In genomic region chr11:57790866-57791535, GRCm38 (mm10) we compare ENCODE assay signal across 14 mouse cellular contexts. TPM values are rescaled to one million over a fixed set of nuclear protein-coding genes. Genes with fewer than 3 reads are reported as not detected.
DNase-seq lines count a peak whose midpoint lies in the region; ATAC-seq and TF ChIP-seq lines count a peak whose summit lies in the region.
"Had no signal": no experiment of that assay in that cellular context is flagged by ENCODE, and none has a peak within 500 bp of the region (broad histone marks: within the 10 kb centered on the region; RNA-seq: fewer than 3 reads in every experiment).

No protein-coding gene starts in this region.

- H3K4me3 ChIP-seq in liver, embryonic 14.5 days (ENCODE audit: insufficient read depth in 1 of 2, low read depth in 2 of 2, low read length in 2 of 2): no peak overlapping the region
- H3K4me3 ChIP-seq in forebrain, postnatal 0 days (ENCODE audit: low read depth, low read length): no peak overlapping the region
- H3K4me3 ChIP-seq: hindbrain, embryonic 10.5 days; limb, embryonic 13.5 days; neural tube, embryonic 13.5 days had no signal

- H3K36me3 ChIP-seq in liver, embryonic 14.5 days (replicated peaks; ENCODE audit: control insufficient read depth, insufficient read depth, low read depth): no peaks in the 10 kb centered on the region
- no peaks in the 10 kb centered on the region for H3K36me3 ChIP-seq in forebrain, postnatal 0 days (ENCODE audit: insufficient read depth)
- H3K36me3 ChIP-seq: neural tube, embryonic 13.5 days had no signal

- H3K4me2 ChIP-seq in liver, embryonic 14.5 days (ENCODE audit: low read depth): 0 out of 2 replicates have a peak overlapping the region, but pooled peaks have one; percentile 24
- H3K4me2 ChIP-seq in forebrain, postnatal 0 days (ENCODE audit: low read depth): no peak overlapping the region
- H3K4me2 ChIP-seq: limb, embryonic 13.5 days; neural tube, embryonic 13.5 days had no signal

- no peaks in the 10 kb centered on the region for H3K9me3 ChIP-seq in liver, embryonic 14.5 days (ENCODE audit: control insufficient read depth, low read length)
- no peaks in the 10 kb centered on the region for H3K9me3 ChIP-seq in forebrain, postnatal 0 days (ENCODE audit: low read length)
- H3K9me3 ChIP-seq: hindbrain, embryonic 10.5 days; limb, embryonic 13.5 days; neural tube, embryonic 13.5 days had no signal

- no peaks in the 10 kb centered on the region for H3K4me1 ChIP-seq in liver, embryonic 14.5 days (replicated peaks; ENCODE audit: control insufficient read depth in 2 of 2, insufficient read depth in 2 of 2, low read length in 1 of 2)
- peaks cover 8% of the 10 kb centered on the region; the same call in 1 of the 2 replicates for H3K4me1 ChIP-seq in forebrain, postnatal 0 days (ENCODE audit: insufficient read depth)

- no peak for TF ChIP-seq CTCF in liver, embryonic 14.5 days (IDR thresholded peaks at IDR 0.05; ENCODE audit: low read depth)
- no peak for TF ChIP-seq CTCF in forebrain, postnatal 0 days (IDR thresholded peaks at IDR 0.05; ENCODE audit: low read depth)

- no peak overlapping the region for H3K27ac ChIP-seq in liver, embryonic 14.5 days
- H3K27ac ChIP-seq in forebrain, postnatal 0 days (ENCODE audit: low read depth, low read length): no peak overlapping the region
- H3K27ac ChIP-seq: hindbrain, embryonic 10.5 days; kidney, postnatal 0 days; limb, embryonic 13.5 days; neural tube, embryonic 13.5 days had no signal

- H3K27me3 ChIP-seq in liver, embryonic 14.5 days (ENCODE audit: control insufficient read depth, insufficient read depth, low read length): no peaks in the 10 kb centered on the region
- no peaks in the 10 kb centered on the region for H3K27me3 ChIP-seq in forebrain, postnatal 0 days (ENCODE audit: insufficient read depth, low read length)
- H3K27me3 ChIP-seq: neural tube, embryonic 13.5 days had no signal

- H3K9ac ChIP-seq in liver, embryonic 14.5 days (replicated peaks): no peak overlapping the region
- H3K9ac ChIP-seq in forebrain, postnatal 0 days: no peak overlapping the region
- H3K9ac ChIP-seq: limb, embryonic 13.5 days; neural tube, embryonic 13.5 days had no signal

- DNase-seq in CD4-positive, CD25-positive, alpha-beta regulatory T cell, adult 2 months (ENCODE audit: low read depth, low spot score): peak; percentile 56
- DNase-seq in 416B (ENCODE audit: low read depth): peak; percentile 77
- DNase-seq in T-cell, adult 2 months (ENCODE audit: low spot score): peak; percentile 8
- DNase-seq in liver, embryonic 14.5 days (ENCODE audit: low read depth in 3 of 3, low spot score in 3 of 3): no peak
- no peak for DNase-seq in cerebellum, adult 9-10 months
- DNase-seq in kidney, adult 8-10 months: no peak
- no peak for DNase-seq in forebrain, postnatal 0 days

- TF ChIP-seq EP300 in liver, embryonic 14.5 days (IDR thresholded peaks at IDR 0.05; ENCODE audit: low read depth): no peak

- WGBS in liver, embryonic 14.5 days (ENCODE audit: insufficient replicate concordance): 28% methylated on average over 21 of the region's 21 CpGs
- 29% methylated on average over 21 of the region's 21 CpGs for WGBS in forebrain, postnatal 0 days

- ATAC-seq in CD4-positive, CD25-positive, alpha-beta regulatory T cell, adult 4 months: no peak
- no peak for ATAC-seq in liver, embryonic 14.5 days (ENCODE audit: insufficient read depth)
- ATAC-seq in forebrain, postnatal 0 days: no peak

RNA-seq across cellular contexts. Expression of gene Sap30l, which starts 10.4 kb away (rescaled TPM):
- polyA plus RNA-seq in CD4-positive, CD25-positive, alpha-beta regulatory T cell, adult 4 months (2017; shearing (Covaris generic)): 1 to 10 TPM; 5.7 to 8.4 TPM
- polyA plus RNA-seq in liver, embryonic 14.5 days (2012; rRNA removed): 3.9 and 6.6 TPM in 2 replicates
- polyA plus RNA-seq in liver, embryonic 14.5 days (2014; fragmentation: Nextera tagmentation; extraction: Ambion mirVana): 4.0 and 5.0 TPM in 2 replicates
- 26.6 and 35.4 TPM in 2 replicates for total RNA-seq in forebrain, postnatal 0 days (2014; rRNA removed)
- 11.4 and 15.3 TPM in 2 replicates for polyA plus RNA-seq in forebrain, postnatal 0 days (2015; fragmentation: Nextera tagmentation; extraction: Ambion mirVana)

RNA-seq across cellular contexts. Expression of gene Hand1, which starts 41.6 kb away (rescaled TPM):
- not detected for polyA plus RNA-seq in CD4-positive, CD25-positive, alpha-beta regulatory T cell, adult 4 months (2017; shearing (Covaris generic))
- polyA plus RNA-seq in liver, embryonic 14.5 days (2012; rRNA removed): 0.19 and 0.32 TPM in 2 replicates
- 0.18 TPM in 1 of 2 replicates, not detected in the other for polyA plus RNA-seq in liver, embryonic 14.5 days (2014; fragmentation: Nextera tagmentation; extraction: Ambion mirVana)
- total RNA-seq in forebrain, postnatal 0 days (2014; rRNA removed): not detected in 2 replicates
- not detected in 2 replicates for polyA plus RNA-seq in forebrain, postnatal 0 days (2015; fragmentation: Nextera tagmentation; extraction: Ambion mirVana)
- total RNA-seq: gastrocnemius, adult 8-10 months; layer of hippocampus, postnatal 14 days had no signal

Comparison
In these comparisons a context has a peak if more than half of its experiments do, and no peak if none do; other contexts are left out.
1. DNase-seq: peak in CD4-positive, CD25-positive, alpha-beta regulatory T cell, adult 2 months (single experiment), 416B (single experiment) and T-cell, adult 2 months (single experiment); none in liver, embryonic 14.5 days (0 of 3), cerebellum, adult 9-10 months (single experiment), kidney, adult 8-10 months (0 of 2) and forebrain, postnatal 0 days (single experiment).